Mouse (Mus musculus): ENCODE data around the gene Slc4a4. TPM values are rescaled to one million over a fixed set of nuclear protein-coding genes. Genes with fewer than 3 reads are reported as not detected.

Slc4a4 gene
- polyA plus RNA-seq, 1 experiment from 2014 or later = 2.6 TPM

DNA sequence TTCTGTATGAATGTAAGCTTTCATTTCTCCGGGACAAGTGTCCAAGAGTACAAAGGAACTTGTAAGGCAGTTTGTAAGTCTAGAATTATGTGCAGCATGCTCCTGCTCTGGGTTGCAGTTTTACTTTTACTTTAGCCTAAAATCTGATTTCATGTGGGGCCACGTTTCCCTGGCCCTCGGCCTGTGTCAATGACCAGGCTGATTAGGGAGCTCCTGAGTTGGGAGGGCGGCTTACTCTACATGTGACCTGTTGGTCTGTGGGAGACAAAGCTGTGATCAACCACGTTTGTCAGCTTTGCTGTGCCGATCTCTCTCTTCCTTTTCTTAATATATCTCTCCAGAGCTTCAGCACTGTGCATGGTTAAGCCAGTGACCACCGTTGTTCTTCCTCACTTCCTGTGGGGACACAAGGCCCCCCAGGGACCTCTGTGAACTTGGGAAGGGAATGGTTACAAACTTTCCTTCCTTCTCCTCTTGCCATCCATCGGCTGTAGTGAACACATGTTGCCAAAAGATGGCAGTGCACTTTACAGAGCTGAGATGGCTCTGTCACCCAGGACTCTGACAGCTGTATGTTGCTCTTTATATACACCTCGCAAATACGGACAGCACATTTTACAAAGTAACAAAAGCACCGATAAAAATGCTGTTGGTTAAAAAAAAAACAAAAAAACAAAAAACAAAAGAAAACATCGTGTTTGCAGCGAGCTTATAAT lies 41.7 kb downstream of the Slc4a4 start:
- H3K9ac ChIP-seq (ENCODE audit: low read length) = no peak overlapping the region
- no peak overlapping the region for H3K27ac ChIP-seq (ENCODE audit: low read length)
- ATAC-seq (ENCODE audit: insufficient read depth, low FRiP score) = no peak
- peaks cover 22% of the 10 kb centered on the region for H3K4me1 ChIP-seq (ENCODE audit: control insufficient read depth, insufficient read depth, low read length)
- H3K4me3 ChIP-seq (replicated peaks; ENCODE audit: low read length) = no peak overlapping the region
- H3K36me3 ChIP-seq (ENCODE audit: control insufficient read depth, insufficient read depth, low read length) = no peaks in the 10 kb centered on the region
- 45% methylated on average over 13 of the region's 13 CpGs for WGBS
- H3K4me2 ChIP-seq (ENCODE audit: low read depth, low read length) = no peak overlapping the region
- no peaks in the 10 kb centered on the region for H3K27me3 ChIP-seq (ENCODE audit: control insufficient read depth, insufficient read depth, low read length)
- no peaks in the 10 kb centered on the region for H3K9me3 ChIP-seq (replicated peaks; ENCODE audit: control insufficient read depth, low read length)

DNA sequence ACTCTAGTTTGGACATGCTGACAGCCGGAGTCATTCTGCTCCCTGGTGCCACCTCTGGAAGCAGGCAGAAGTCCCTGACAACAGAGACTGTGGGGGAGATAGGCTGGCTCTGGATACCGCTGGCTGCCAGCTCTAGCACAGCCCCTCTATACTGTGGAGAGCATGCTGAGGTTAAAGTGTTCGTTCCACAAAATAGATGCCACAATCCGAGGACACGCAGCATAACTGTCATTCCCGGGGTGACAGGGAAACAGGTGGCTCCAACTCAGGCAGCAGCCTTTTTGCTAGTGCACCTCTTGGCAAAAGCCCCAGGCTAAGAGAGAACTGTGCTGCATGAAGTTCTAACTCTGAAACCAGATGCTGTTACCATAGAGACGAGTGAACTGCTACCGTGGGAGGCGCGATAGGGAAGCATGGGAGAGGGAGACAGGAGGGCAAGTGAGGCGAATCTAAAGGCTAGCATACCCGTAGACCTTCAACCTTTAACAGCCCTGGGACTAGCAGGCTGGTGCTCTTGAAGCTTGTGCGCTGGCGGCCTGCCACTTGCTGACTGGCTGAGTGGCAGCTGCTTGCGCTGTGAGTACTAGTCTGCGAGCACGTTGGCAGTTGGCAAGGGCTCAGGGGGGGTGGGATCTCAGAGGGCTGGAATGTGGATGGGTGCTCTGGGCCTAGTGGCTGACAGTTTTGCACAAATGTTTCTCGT lies 42.9 kb downstream of the Slc4a4 start:
- 42% methylated on average over 18 of the region's 18 CpGs for WGBS
- ATAC-seq (ENCODE audit: insufficient read depth, low FRiP score) = peak; percentile 35; the same call in 1 of the 2 replicates
- H3K36me3 ChIP-seq (ENCODE audit: control insufficient read depth, insufficient read depth, low read length) = no peaks in the 10 kb centered on the region
- H3K4me3 ChIP-seq (replicated peaks; ENCODE audit: low read length) = no peak overlapping the region
- H3K4me2 ChIP-seq (ENCODE audit: low read depth, low read length) = 0 out of 2 replicates have a peak overlapping the region, but pooled peaks have one; percentile 16
- no peak overlapping the region for H3K27ac ChIP-seq (ENCODE audit: low read length)
- peaks cover 27% of the 10 kb centered on the region for H3K4me1 ChIP-seq (ENCODE audit: control insufficient read depth, insufficient read depth, low read length)
- H3K27me3 ChIP-seq (ENCODE audit: control insufficient read depth, insufficient read depth, low read length) = no peaks in the 10 kb centered on the region
- 0 out of 2 replicates have a peak overlapping the region, but pooled peaks have one; percentile 7 for H3K9ac ChIP-seq (ENCODE audit: low read length)
- H3K9me3 ChIP-seq (replicated peaks; ENCODE audit: control insufficient read depth, low read length) = no peaks in the 10 kb centered on the region

DNA sequence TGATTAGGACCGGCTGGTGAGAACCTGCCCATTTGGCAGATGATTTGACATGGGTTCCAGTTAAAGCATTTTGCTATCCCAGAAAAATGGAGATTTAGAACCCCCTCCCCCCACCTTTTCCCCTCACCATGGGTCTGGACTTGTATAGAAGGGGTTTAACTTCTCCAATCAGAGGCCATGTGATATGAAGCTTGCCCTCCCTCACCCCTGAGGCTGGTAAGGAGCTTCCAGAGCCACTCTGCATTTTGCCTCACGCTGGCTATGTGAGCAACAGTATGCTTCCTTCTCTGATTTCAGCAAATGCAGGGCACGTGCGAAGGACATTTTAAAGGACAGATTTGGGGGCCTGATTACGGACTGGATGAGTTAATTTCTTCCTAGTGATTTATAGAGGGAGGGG lies 43.5 kb downstream of the Slc4a4 start:
- Histone ChIP-seq H3K9me3 (replicated peaks; ENCODE audit: control insufficient read depth, low read length) (no peaks in the 10 kb centered on the region), H3K4me1 (ENCODE audit: control insufficient read depth, insufficient read depth, low read length) (peaks cover 28% of the 10 kb centered on the region), H3K9ac (ENCODE audit: low read length) (0 out of 2 replicates have a peak overlapping the region, but pooled peaks have one; percentile 7), H3K27ac (ENCODE audit: low read length) (no peak overlapping the region), H3K36me3 (ENCODE audit: control insufficient read depth, insufficient read depth, low read length) (no peaks in the 10 kb centered on the region), H3K4me2 (ENCODE audit: low read depth, low read length) (0 out of 2 replicates have a peak overlapping the region, but pooled peaks have one; percentile 16), H3K4me3 (replicated peaks; ENCODE audit: low read length) (no peak overlapping the region), H3K27me3 (ENCODE audit: control insufficient read depth, insufficient read depth, low read length) (no peaks in the 10 kb centered on the region)
- no peak for ATAC-seq (ENCODE audit: insufficient read depth, low FRiP score)
- 65% methylated on average over 5 of the region's 5 CpGs for WGBS

DNA sequence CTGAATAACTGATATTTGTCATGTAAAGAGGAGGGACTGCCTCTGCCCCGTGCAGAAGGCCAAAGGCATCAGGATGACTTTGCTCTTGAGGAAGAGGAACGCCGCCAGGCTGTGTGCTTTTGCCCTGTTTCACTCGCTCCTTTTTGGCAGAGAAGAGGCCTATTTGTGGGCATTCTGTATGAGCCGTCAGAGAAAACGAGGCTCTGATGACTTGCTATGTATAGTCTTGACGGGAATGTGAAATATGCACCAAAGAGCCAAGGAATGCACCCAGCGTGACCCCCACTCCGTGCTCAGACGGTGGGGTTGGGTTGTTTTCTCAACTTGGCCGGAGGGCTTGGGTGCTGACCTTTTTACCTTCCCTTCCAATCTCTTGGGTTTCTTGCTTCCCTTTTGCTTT lies 44.0 kb downstream of the Slc4a4 start:
- H3K4me2 ChIP-seq (ENCODE audit: low read depth, low read length) = no peak overlapping the region
- H3K4me3 ChIP-seq (replicated peaks; ENCODE audit: low read length) = no peak overlapping the region
- H3K27ac ChIP-seq (ENCODE audit: low read length) = no peak overlapping the region
- 45% methylated on average over 11 of the region's 11 CpGs for WGBS
- no peaks in the 10 kb centered on the region for H3K9me3 ChIP-seq (replicated peaks; ENCODE audit: control insufficient read depth, low read length)
- no peaks in the 10 kb centered on the region for H3K36me3 ChIP-seq (ENCODE audit: control insufficient read depth, insufficient read depth, low read length)
- ATAC-seq (ENCODE audit: insufficient read depth, low FRiP score) = no peak
- H3K4me1 ChIP-seq (ENCODE audit: control insufficient read depth, insufficient read depth, low read length) = peaks cover 28% of the 10 kb centered on the region
- no peak overlapping the region for H3K9ac ChIP-seq (ENCODE audit: low read length)
- H3K27me3 ChIP-seq (ENCODE audit: control insufficient read depth, insufficient read depth, low read length) = no peaks in the 10 kb centered on the region

DNA sequence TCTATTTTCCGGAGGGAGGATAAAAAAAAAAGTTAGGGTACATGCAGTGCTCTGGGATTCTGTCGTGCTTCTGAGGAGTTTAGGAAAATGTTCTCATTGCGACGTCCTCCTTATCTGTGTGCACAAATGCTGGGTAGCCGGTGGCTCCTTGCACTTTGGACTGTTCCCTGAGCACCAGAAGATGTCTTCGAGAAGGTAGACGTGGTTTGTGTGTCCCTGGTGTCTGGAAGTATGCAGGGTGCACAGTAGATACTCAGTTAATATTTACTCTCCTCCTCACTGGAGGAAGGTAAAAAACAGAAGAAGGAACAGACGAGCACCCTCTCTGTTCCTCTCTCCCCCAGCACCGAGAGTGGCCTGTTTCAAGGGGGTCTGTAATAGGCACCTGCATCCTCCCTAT lies 44.6 kb downstream of the Slc4a4 start:
- no peaks in the 10 kb centered on the region for H3K36me3 ChIP-seq (ENCODE audit: control insufficient read depth, insufficient read depth, low read length)
- H3K4me2 ChIP-seq (ENCODE audit: low read depth, low read length) = no peak overlapping the region
- no peak overlapping the region for H3K27ac ChIP-seq (ENCODE audit: low read length)
- no peak for ATAC-seq (ENCODE audit: insufficient read depth, low FRiP score)
- H3K27me3 ChIP-seq (ENCODE audit: control insufficient read depth, insufficient read depth, low read length) = no peaks in the 10 kb centered on the region
- WGBS = 83% methylated on average over 9 of the region's 9 CpGs
- no peak overlapping the region for H3K4me3 ChIP-seq (replicated peaks; ENCODE audit: low read length)
- peaks cover 28% of the 10 kb centered on the region for H3K4me1 ChIP-seq (ENCODE audit: control insufficient read depth, insufficient read depth, low read length)
- no peaks in the 10 kb centered on the region for H3K9me3 ChIP-seq (replicated peaks; ENCODE audit: control insufficient read depth, low read length)
- no peak overlapping the region for H3K9ac ChIP-seq (ENCODE audit: low read length)

DNA sequence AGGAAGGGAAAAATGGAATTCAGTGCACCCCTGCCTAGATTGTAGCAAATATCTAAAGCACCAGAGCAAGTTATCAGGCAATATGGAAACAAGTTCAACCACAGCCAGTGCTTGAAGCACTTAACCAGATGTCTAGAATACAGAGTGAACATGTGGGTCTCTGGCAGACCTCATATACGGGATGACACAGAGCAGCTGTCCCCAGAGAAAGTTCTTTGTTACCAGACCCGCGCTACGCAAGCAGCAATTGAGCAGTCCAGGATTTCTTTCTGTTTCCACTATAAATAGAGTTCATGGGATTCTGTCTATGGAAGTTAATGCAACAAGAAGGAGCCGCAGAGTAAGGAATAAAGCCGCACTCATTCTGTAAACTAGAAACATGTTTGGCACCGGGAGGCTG lies 46.8 kb downstream of the Slc4a4 start:
- Histone ChIP-seq H3K27me3 (ENCODE audit: control insufficient read depth, insufficient read depth, low read length) (no peaks in the 10 kb centered on the region), H3K4me1 (ENCODE audit: control insufficient read depth, insufficient read depth, low read length) (peaks cover 29% of the 10 kb centered on the region), H3K4me2 (ENCODE audit: low read depth, low read length) (peak overlapping the region; percentile 35; the same call in 1 of the 2 replicates), H3K9me3 (replicated peaks; ENCODE audit: control insufficient read depth, low read length) (no peaks in the 10 kb centered on the region), H3K36me3 (ENCODE audit: control insufficient read depth, insufficient read depth, low read length) (no peaks in the 10 kb centered on the region), H3K9ac (ENCODE audit: low read length) (no peak overlapping the region), H3K4me3 (replicated peaks; ENCODE audit: low read length) (no peak overlapping the region), H3K27ac (ENCODE audit: low read length) (peak overlapping the region; percentile 63)
- WGBS = 34% methylated on average over 7 of the region's 7 CpGs
- ATAC-seq (ENCODE audit: insufficient read depth, low FRiP score) = peak; percentile 73; the same call in 1 of the 2 replicates

DNA sequence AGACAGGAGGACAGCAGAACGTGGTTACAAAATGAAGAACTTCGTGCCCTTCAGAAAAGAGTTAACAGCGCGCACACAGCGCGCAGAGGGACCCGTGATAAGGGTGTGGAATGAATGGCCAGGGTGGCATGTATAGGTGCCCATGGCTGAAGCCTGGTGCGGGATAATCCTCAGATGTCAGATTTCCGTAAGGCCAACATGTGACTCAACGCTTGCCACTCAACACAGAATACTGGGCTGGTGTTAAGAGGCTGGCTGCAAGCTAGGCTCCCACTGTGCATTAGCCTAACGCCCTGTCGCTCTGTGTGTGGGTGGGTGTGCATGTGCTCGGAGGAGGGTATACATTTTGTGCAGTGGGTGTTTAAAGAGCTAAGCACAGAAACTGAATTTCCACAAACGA lies 47.3 kb downstream of the Slc4a4 start:
- no peaks in the 10 kb centered on the region for H3K9me3 ChIP-seq (replicated peaks; ENCODE audit: control insufficient read depth, low read length)
- no peaks in the 10 kb centered on the region for H3K27me3 ChIP-seq (ENCODE audit: control insufficient read depth, insufficient read depth, low read length)
- H3K9ac ChIP-seq (ENCODE audit: low read length) = no peak overlapping the region
- 57% methylated on average over 14 of the region's 14 CpGs for WGBS
- no peak for ATAC-seq (ENCODE audit: insufficient read depth, low FRiP score)
- H3K4me2 ChIP-seq (ENCODE audit: low read depth, low read length) = peak overlapping the region; percentile 35; the same call in 1 of the 2 replicates
- H3K4me3 ChIP-seq (replicated peaks; ENCODE audit: low read length) = no peak overlapping the region
- H3K4me1 ChIP-seq (ENCODE audit: control insufficient read depth, insufficient read depth, low read length) = peaks cover 29% of the 10 kb centered on the region
- no peaks in the 10 kb centered on the region for H3K36me3 ChIP-seq (ENCODE audit: control insufficient read depth, insufficient read depth, low read length)
- peak overlapping the region; percentile 63 for H3K27ac ChIP-seq (ENCODE audit: low read length)

DNA sequence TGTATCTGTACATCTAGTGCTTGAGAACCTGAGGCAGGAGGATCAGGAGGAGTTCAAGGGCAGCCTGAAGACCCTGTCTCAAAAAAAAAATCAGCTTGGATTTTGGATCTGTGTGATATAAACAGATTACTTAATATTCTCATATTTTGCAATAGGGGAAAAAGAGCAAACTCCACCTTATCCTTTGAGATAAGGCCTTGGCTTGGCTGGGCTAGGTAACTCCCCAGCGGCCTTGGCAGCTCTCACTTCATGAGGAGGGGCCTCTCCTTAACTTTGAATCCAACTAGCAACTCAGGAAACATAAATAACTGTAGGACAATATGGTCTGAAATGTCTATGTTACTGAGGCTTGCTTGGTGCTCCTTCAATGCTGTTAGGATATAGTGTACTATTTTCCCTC lies 51.6 kb downstream of the Slc4a4 start:
- Histone ChIP-seq H3K27ac (ENCODE audit: low read length) (no peak overlapping the region), H3K4me1 (ENCODE audit: control insufficient read depth, insufficient read depth, low read length) (peaks cover 10% of the 10 kb centered on the region), H3K36me3 (ENCODE audit: control insufficient read depth, insufficient read depth, low read length) (no peaks in the 10 kb centered on the region), H3K9ac (ENCODE audit: low read length) (no peak overlapping the region), H3K9me3 (replicated peaks; ENCODE audit: control insufficient read depth, low read length) (no peaks in the 10 kb centered on the region), H3K4me2 (ENCODE audit: low read depth, low read length) (no peak overlapping the region), H3K27me3 (ENCODE audit: control insufficient read depth, insufficient read depth, low read length) (no peaks in the 10 kb centered on the region), H3K4me3 (replicated peaks; ENCODE audit: low read length) (no peak overlapping the region)
- 68% methylated on average over 1 of the region's 1 CpGs for WGBS
- ATAC-seq (ENCODE audit: insufficient read depth, low FRiP score) = no peak

DNA sequence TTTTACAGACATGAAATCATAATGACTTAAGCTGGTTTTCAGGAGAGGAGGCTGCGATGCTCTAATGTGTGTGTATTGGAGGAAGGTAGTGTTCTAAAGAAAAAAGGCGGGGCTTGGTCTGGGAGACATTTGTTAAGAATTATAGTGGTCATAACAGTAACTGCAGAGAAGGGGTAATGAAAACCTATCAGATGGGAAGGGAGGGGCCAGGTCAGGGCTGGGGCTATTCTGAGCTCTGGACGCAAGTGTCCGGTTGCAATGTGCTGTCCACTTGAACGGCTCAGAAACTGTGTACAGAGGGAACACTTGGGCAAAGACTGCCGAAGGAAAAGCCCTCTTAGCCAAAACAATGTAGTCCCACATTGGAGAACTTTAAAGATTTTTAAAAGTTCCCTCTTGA lies 52.5 kb downstream of the Slc4a4 start:
- H3K4me1 ChIP-seq (ENCODE audit: control insufficient read depth, insufficient read depth, low read length) = peaks cover 8% of the 10 kb centered on the region
- no peak overlapping the region for H3K9ac ChIP-seq (ENCODE audit: low read length)
- no peak overlapping the region for H3K4me3 ChIP-seq (replicated peaks; ENCODE audit: low read length)
- 54% methylated on average over 6 of the region's 6 CpGs for WGBS
- H3K4me2 ChIP-seq (ENCODE audit: low read depth, low read length) = no peak overlapping the region
- H3K9me3 ChIP-seq (replicated peaks; ENCODE audit: control insufficient read depth, low read length) = no peaks in the 10 kb centered on the region
- no peaks in the 10 kb centered on the region for H3K27me3 ChIP-seq (ENCODE audit: control insufficient read depth, insufficient read depth, low read length)
- ATAC-seq (ENCODE audit: insufficient read depth, low FRiP score) = peak; percentile 40; the same call in 1 of the 2 replicates
- no peak overlapping the region for H3K27ac ChIP-seq (ENCODE audit: low read length)
- H3K36me3 ChIP-seq (ENCODE audit: control insufficient read depth, insufficient read depth, low read length) = no peaks in the 10 kb centered on the region

Measured in stomach, embryonic 16.5 days (tissue).